Mouse (Mus musculus) liver (tissue): ENCODE results near the gene Sgcd.
A peak's percentile ranks its signal among the peaks of the same experiment; 100 is the strongest.

Source experiments
- DNase-seq: peaks from one replicate; pipeline ENCODE4 v3.0.0-alpha.2; 2020; ENCODE audit warnings: mixed read lengths

Gene Sgcd

GRCm38 (mm10) chr11:47128331-47128730 is 860.4 kb downstream of the Sgcd start:
- no peak for DNase-seq

GRCm38 (mm10) chr11:47120874-47121273 is 867.9 kb downstream of the Sgcd start:
- no peak for DNase-seq

- no peak for DNase-seq
Measured at GRCm38 (mm10) chr11:47117896-47118295, 870.9 kb downstream of the Sgcd start.

DNA sequence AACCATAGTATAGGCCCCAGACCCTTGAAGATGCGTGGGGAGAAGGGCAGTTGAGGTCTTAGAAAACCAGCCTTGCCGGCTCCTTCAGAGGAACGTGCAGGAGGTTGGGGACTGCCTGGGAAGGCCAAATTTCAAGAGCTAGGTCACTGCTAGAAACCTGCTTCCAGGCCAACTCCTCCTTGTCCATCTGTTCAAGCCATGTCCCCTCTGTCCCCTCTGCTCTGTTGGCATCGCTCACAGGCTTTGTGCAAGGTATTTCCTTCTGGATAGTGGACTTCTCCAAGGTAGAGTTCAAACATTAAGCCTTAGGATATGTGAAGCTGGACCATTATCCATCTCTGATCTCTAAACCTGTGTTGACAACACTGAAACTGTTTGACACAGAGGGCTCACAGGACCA is 874.4 kb downstream of the Sgcd start:
- DNase-seq = no peak

DNA sequence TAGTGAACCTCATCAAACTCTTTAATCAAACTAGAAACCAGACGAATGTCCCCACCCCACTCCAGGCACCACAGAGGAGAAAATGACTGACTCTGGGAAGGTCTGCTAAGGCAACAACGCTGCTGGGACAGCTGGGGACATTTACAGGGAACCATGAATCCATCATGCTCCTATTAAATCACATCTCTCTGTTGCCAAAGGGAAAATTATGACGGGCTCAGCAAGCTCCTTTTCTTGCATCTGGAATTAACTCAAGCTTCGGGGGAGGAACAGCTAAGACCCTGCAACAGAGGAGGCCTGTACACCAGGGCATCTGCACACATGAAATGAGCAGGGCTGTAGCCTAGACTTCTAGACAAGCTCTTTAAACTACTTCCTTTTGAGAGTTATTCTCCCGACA is 875.7 kb downstream of the Sgcd start:
- no peak for DNase-seq

DNA sequence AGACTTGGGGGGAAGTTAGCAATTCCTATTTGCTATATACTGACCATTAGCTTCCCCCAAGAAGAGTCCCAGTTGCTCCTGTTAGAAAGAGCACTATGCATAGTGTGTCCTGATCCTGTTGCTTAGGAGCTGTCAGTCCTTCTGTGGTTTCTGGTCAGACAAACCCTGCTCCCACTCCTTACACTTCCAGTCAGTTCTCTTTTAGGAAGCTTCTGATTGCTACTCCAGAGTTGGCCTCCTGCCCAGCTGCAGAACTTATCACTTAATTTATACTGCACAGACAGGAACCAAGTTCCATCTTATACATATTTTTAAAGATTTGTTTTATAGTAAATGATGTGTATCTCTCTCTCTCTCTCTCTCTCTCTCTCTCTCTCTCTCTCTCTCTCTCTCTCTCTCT is 878.5 kb downstream of the Sgcd start:
- DNase-seq = peak; percentile 16

DNA sequence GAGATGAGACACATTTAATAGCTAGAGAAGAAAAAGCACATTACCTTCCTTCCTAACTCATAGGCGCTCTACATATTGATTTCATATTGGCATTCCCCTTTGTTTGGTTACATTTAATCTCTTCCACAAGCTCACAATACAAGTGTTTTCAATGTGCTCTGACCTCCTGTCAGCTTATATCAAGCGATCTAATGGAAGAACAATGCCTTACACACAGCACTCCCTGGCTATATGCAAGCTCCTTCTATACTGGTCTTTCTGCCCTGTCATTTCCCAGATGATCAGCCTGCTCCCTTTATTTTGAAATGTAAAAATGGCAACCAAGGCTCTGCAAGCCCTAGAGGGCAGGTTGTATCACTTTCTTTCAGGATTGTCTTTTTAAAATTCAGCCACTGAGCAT is 881.1 kb downstream of the Sgcd start:
- no peak for DNase-seq

DNA sequence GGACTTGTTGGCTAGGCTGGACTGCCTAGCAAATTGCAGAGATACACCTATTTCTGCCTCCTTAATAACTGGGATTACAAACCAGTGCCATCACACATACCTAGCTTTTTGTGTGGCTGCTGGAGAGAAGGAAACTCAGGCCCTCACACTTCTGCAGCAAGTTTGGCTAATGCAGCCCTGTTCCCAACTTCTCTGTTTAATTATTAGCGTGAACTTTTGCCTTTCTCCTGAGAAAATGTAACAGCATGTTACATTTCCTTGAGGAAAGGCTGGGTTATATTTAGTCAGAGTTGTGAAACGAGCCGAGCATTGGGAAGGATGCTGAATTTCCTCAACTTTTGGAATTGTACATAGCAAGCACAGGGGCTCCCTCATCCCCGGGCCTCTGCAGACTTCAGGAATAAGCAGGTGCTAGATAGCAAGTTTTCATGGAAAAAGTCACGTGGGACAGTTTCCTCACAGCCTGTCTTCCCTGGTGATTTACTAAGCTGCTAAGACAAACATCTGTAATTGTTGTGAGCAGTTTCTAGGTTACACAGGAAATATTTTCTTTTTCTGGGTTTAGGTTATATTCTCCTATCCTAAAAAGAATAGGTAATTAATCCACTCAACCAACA is 895.4 kb downstream of the Sgcd start:
- DNase-seq = no peak

DNA sequence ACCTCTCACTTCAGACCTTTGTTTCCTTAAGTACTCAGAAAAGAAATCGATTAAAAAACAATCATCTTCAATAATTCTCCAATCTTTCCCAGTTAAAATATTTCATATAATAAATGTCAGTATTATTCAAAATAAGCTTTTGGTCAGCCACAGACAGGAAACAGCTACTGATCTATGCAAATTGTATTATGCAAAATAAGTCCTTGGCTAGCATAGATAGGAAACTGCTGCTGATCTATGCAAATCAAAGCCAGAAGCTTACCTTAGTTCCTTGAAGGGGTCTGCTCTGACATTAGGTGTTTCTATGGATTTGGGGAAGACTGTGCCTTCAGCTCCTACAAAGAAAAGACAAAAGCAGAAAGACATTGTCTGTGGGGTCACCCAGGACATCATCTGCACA is 906.3 kb downstream of the Sgcd start:
- no peak for DNase-seq

GRCm38 (mm10) chr11:47073538-47073937 is 915.2 kb downstream of the Sgcd start:
- no peak for DNase-seq

GRCm38 (mm10) chr11:47071161-47071560 is 917.6 kb downstream of the Sgcd start:
- no peak for DNase-seq

- DNase-seq = no peak
Measured at GRCm38 (mm10) chr11:47069769-47070384, 918.9 kb downstream of the Sgcd start.

DNA sequence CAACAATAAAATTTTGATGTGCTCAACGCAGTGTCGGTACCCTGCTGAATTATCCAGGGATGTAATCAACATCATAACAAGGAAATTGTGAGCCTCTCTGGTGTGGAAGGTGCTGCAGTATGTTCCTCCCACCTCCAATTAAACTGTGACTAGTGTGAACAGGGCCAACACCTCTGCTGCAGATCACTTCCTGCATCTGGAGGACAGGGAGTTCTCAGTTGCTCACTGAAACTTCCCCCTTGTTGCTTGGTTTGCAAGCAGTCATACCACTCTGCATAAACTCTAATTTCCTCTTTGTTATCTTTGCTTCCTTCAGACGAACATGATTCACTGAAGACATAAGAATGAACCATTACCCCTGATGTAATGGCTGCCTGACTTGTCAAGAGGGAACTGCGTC is 925.1 kb downstream of the Sgcd start:
- DNase-seq = no peak

DNA sequence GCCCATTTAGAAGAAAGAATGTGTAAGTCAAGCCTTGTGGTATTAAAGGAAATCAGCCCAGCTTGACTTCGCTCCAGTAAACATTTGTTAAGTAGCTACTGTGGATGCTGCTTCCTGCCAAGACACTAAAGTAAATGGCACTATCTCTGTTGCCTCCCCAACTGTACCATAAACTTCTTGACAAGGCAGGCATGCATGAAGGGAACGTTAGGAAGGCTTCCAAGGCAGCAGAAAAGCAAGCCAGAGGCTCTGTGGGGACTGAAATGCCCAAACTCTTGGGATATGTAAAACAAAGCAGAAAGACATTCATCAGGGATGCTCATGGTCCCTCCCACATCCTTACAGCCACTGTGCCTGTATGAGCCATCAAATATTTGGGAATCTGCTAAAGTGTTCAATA is 938.4 kb downstream of the Sgcd start:
- no peak for DNase-seq

DNA sequence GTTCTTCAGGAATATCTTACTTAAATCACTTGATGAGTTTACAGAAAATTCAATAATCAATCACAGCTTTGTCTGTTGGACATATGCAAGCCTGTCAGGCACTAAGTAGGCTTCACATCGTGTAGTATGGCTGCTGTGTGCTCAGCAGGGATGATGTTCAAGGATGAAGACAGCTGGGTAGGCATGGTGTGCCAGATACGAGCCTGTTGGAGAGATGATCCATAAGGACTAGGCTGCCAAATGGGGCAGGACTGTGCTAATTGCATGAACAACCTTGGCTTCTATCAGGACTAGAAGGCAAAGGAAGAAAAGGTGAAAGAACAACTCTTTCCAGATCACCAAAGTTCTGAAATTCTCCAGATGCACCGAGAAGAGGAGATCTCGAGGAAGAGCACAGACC is 939.0 kb downstream of the Sgcd start:
- no peak for DNase-seq

- no peak for DNase-seq
Measured at GRCm38 (mm10) chr11:47032318-47032717, 956.5 kb downstream of the Sgcd start.

- DNase-seq = no peak
Measured at GRCm38 (mm10) chr11:47020874-47021273, 967.9 kb downstream of the Sgcd start.

DNA sequence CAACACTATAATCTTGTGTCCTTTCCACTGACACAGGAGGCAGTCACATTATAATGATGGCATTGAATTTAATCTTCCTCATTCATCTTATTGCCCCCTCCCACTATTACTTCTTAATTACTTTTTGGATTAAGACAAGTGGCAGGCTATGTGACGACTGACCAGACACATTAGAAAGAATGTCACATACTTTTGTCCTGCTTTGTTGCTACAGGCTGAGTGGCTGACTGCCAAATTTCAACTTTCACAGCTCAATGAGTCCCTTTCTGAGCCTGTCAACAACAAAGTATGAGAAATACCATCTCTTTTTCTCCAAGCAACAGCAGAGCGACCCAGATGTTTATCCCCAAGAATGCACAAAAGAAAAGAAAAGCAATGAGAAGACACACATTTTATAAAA is 970.6 kb downstream of the Sgcd start:
- DNase-seq = no peak

DNA sequence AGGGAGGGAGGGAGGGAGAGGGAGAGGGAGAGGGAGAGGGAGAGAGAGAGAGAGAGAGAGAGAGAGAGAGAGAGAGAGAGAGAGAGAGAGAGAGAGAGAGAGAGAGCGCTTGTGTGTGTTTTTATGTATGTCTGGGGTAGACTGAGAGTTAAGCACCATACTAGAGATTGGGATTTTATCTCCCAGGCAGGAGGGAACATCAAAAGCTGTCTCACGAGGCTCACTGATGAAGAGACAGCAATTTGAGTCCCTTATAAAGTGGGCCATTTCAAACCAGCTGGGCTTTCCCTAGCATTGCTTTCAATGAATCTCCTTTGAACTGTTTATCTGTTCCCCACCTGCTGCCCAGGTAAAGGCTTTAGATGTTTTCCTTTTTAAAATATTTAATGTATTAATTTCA is 973.1 kb downstream of the Sgcd start:
- DNase-seq = no peak

- no peak for DNase-seq
Measured at GRCm38 (mm10) chr11:47014278-47014677, 974.5 kb downstream of the Sgcd start.

- DNase-seq = no peak
Measured at GRCm38 (mm10) chr11:47010166-47010565, 978.6 kb downstream of the Sgcd start.

DNA sequence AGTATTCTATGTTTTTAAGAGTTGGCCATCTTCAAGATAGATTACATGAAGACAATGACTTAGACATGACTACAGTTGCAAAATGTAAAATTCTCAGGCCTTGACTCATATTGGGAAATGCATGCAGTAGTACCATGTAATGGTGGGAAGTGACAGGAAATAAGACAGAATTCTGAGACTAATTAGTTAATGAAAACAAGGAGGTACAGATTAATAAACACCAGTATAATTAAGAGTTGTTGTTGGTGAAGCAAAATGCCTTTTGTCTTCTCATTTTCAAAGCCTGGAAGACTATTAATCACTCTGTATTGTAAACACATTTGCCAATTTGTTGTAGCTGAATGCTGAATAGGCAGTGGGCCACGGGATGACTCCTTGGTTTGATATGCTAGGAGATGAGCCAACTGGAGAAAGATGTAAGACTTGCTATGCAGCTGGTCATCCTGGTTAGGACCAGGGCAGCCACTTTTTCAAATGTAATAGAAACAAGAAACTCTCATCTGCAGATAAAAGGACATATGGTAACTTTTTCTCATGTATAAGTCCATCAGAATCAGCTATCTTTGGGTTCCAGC is 983.4 kb downstream of the Sgcd start:
- no peak for DNase-seq

DNA sequence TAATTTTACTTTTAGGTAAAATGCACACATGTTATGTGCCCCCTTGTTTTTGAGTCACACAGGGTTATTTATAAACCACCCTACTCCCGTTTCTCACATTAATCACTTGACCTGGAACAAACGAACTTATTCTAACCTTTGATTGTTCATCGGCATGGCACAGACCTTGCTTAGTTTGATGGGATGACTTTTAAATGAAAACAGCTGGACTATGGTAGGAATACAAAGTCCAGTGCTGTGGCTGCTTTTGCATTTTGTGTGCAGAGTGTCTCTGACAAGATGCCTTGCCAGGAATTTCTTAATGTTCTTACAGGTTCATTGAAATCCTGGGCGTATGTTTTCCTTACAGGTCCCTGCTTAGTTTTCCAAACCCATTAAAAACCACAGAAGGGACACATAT is 1049.5 kb downstream of the Sgcd start:
- DNase-seq = no peak

- DNase-seq = no peak
Measured at GRCm38 (mm10) chr11:46924946-46925345, 1063.8 kb downstream of the Sgcd start.

- no peak for DNase-seq
Measured at GRCm38 (mm10) chr11:46920244-46920643, 1068.5 kb downstream of the Sgcd start.
